Mouse (Mus musculus) intestine, postnatal 0 days (tissue): ENCODE measurements at regions not wholly inside any gene's neighbourhood (a gene's known extent, or its start where the extent isn't known, plus 50 kb on each side); places are given as distances from the start of the nearest gene placed in this dataset.

ENCODE experiments used
- ATAC-seq: fragments of 200-750 bp; cut with Nextera tagmentation; 2 replicates; pipeline ENCODE4 v1.8.0; 2017; ENCODE audit warnings: mild to moderate bottlenecking, moderate TSS enrichment, moderate library complexity
- H3K27ac ChIP-seq: fragments of 300-500 bp; sonication (generic); 2 replicates; pipeline ENCODE4 v1.5.1; 2014; ENCODE audit warnings: mild to moderate bottlenecking, low read depth, low read length, moderate library complexity
- H3K27me3 ChIP-seq: fragments of 300-500 bp; sonication (generic); replicated peaks from 2 replicates; pipeline ENCODE4 v1.6.1; 2014; ENCODE audit warnings: low read length, mixed read lengths; ENCODE audit not compliant: control insufficient read depth, insufficient read depth
- H3K36me3 ChIP-seq: fragments of 300-500 bp; sonication (generic); 2 replicates; pipeline ENCODE4 v1.6.1; 2014; ENCODE audit warnings: mild to moderate bottlenecking, moderate library complexity; ENCODE audit not compliant: control insufficient read depth, insufficient read depth
- H3K4me1 ChIP-seq: fragments of 300-500 bp; sonication (generic); replicated peaks from 2 replicates; pipeline ENCODE4 v1.6.1; 2014; ENCODE audit warnings: antibody characterized with exemption, low read length, mixed read lengths; ENCODE audit not compliant: control insufficient read depth, insufficient read depth
- H3K4me2 ChIP-seq: fragments of 300-500 bp; sonication (generic); replicated peaks from 2 replicates; pipeline ENCODE4 v1.6.1; 2014; ENCODE audit warnings: low read depth, mild to moderate bottlenecking, moderate library complexity
- H3K4me3 ChIP-seq: fragments of 300-500 bp; sonication (generic); 2 replicates; pipeline ENCODE4 v1.5.1; 2014; ENCODE audit warnings: low read depth, low read length
- H3K9ac ChIP-seq: fragments of 300-500 bp; sonication (generic); 2 replicates; pipeline ENCODE4 v1.6.1; 2014; ENCODE audit warnings: mild to moderate bottlenecking, low read depth, low read length
- H3K9me3 ChIP-seq: fragments of 300-500 bp; sonication (generic); 2 replicates; pipeline ENCODE4 v1.6.1; 2016; ENCODE audit warnings: mixed run types; ENCODE audit not compliant: control insufficient read depth
- CTCF ChIP-seq: sonication (generic); IDR thresholded peaks from 2 replicates; pipeline ENCODE4 v1.5.1; 2016; ENCODE audit warnings: low read depth, mild to moderate bottlenecking, control low read depth, antibody characterized with exemption, moderate library complexity
- WGBS: fragments of 180-500 bp; shearing (Covaris S2); extraction: QIAGEN DNeasy Blood & Tissue Kit; methylation state at CpG from one replicate; pipeline ENCODE4 v1.1.7; 2014; 5-methylcytosine and 5-hydroxymethylcytosine counted together

GRCm38 (mm10) chr12:73434684-73435083, 111.5 kb downstream of the Tmem30b start:
- Histone ChIP-seq H3K4me2 (no peak overlapping the region), H3K9ac (no peak overlapping the region), H3K36me3 (no peaks in the 10 kb centered on the region), H3K27me3 (no peaks in the 10 kb centered on the region), H3K4me3 (no peak overlapping the region), H3K27ac (no peak overlapping the region), H3K4me1 (no peaks in the 10 kb centered on the region), H3K9me3 (no peaks in the 10 kb centered on the region)
- ATAC-seq = no peak
- WGBS = 55% methylated on average over 10 of the region's 10 CpGs
- TF ChIP-seq CTCF = no peak

GRCm38 (mm10) chr12:73432546-73432945, 113.6 kb downstream of the Tmem30b start:
- H3K4me3 ChIP-seq = no peak overlapping the region
- no peak for ATAC-seq
- H3K4me2 ChIP-seq = no peak overlapping the region
- no peak overlapping the region for H3K9ac ChIP-seq
- no peaks in the 10 kb centered on the region for H3K27me3 ChIP-seq
- no peaks in the 10 kb centered on the region for H3K4me1 ChIP-seq
- no peaks in the 10 kb centered on the region for H3K36me3 ChIP-seq
- 77% methylated on average over 5 of the region's 5 CpGs for WGBS
- H3K27ac ChIP-seq = no peak overlapping the region
- TF ChIP-seq CTCF = no peak
- H3K9me3 ChIP-seq = no peaks in the 10 kb centered on the region

GRCm38 (mm10) chr12:73428171-73428570, 118.0 kb downstream of the Tmem30b start:
- H3K27ac ChIP-seq = no peak overlapping the region
- no peaks in the 10 kb centered on the region for H3K27me3 ChIP-seq
- TF ChIP-seq CTCF = no peak
- H3K4me2 ChIP-seq = no peak overlapping the region
- no peaks in the 10 kb centered on the region for H3K9me3 ChIP-seq
- no peak overlapping the region for H3K9ac ChIP-seq
- H3K4me1 ChIP-seq = no peaks in the 10 kb centered on the region
- 62% methylated on average over 12 of the region's 12 CpGs for WGBS
- no peak overlapping the region for H3K4me3 ChIP-seq
- ATAC-seq = no peak
- H3K36me3 ChIP-seq = no peaks in the 10 kb centered on the region

- H3K4me1 ChIP-seq = no peaks in the 10 kb centered on the region
- no peaks in the 10 kb centered on the region for H3K27me3 ChIP-seq
- no peak overlapping the region for H3K9ac ChIP-seq
- no peaks in the 10 kb centered on the region for H3K9me3 ChIP-seq
- no peaks in the 10 kb centered on the region for H3K36me3 ChIP-seq
- no peak for ATAC-seq
- no peak overlapping the region for H3K4me2 ChIP-seq
- no peak overlapping the region for H3K27ac ChIP-seq
- WGBS = 90% methylated on average over 7 of the region's 7 CpGs
- H3K4me3 ChIP-seq = no peak overlapping the region
- no peak for TF ChIP-seq CTCF
Measured at GRCm38 (mm10) chr12:73424814-73425213, 121.4 kb downstream of the Tmem30b start.

GRCm38 (mm10) chr12:73417101-73417500, 129.1 kb downstream of the Tmem30b start:
- Histone ChIP-seq H3K9me3 (no peaks in the 10 kb centered on the region), H3K36me3 (no peaks in the 10 kb centered on the region), H3K27ac (no peak overlapping the region), H3K4me1 (no peaks in the 10 kb centered on the region), H3K4me3 (no peak overlapping the region), H3K9ac (no peak overlapping the region), H3K4me2 (no peak overlapping the region), H3K27me3 (no peaks in the 10 kb centered on the region)
- no peak for TF ChIP-seq CTCF
- 85% methylated on average over 3 of the region's 3 CpGs for WGBS
- no peak for ATAC-seq

GRCm38 (mm10) chr12:73416367-73416897, 129.8 kb downstream of the Tmem30b start:
- no peak overlapping the region for H3K27ac ChIP-seq
- no peak overlapping the region for H3K4me2 ChIP-seq
- H3K9ac ChIP-seq = no peak overlapping the region
- H3K4me3 ChIP-seq = no peak overlapping the region
- no peaks in the 10 kb centered on the region for H3K36me3 ChIP-seq
- no peaks in the 10 kb centered on the region for H3K4me1 ChIP-seq
- ATAC-seq = no peak
- H3K27me3 ChIP-seq = no peaks in the 10 kb centered on the region
- no peak for TF ChIP-seq CTCF
- H3K9me3 ChIP-seq = no peaks in the 10 kb centered on the region
- 76% methylated on average over 16 of the region's 16 CpGs for WGBS

GRCm38 (mm10) chr12:73415856-73416366, 129.3 kb downstream of the Slc38a6 start:
- no peak for TF ChIP-seq CTCF
- Histone ChIP-seq H3K4me3 (no peak overlapping the region), H3K9ac (no peak overlapping the region), H3K4me1 (no peaks in the 10 kb centered on the region), H3K9me3 (no peaks in the 10 kb centered on the region), H3K36me3 (no peaks in the 10 kb centered on the region), H3K27me3 (no peaks in the 10 kb centered on the region), H3K27ac (no peak overlapping the region), H3K4me2 (no peak overlapping the region)
- 72% methylated on average over 7 of the region's 7 CpGs for whole genome bisulfite sequencing
- ATAC-seq = no peak
